Mouse (Mus musculus) bone marrow macrophage, adult 2 months (primary cell): Measurements from ENCODE around the gene Slit3.

Experiments used
- CTCF ChIP-seq: IDR thresholded peaks from 2 replicates; pipeline ENCODE4 v1.5.1; 2012; ENCODE audit warnings: low read depth, mild to moderate bottlenecking, low read length, moderate library complexity
- POLR2A ChIP-seq: IDR thresholded peaks from 2 replicates; pipeline ENCODE4 v1.6.1; 2012; ENCODE audit warnings: mild to moderate bottlenecking, low read depth, low read length, borderline replicate concordance

DNA sequence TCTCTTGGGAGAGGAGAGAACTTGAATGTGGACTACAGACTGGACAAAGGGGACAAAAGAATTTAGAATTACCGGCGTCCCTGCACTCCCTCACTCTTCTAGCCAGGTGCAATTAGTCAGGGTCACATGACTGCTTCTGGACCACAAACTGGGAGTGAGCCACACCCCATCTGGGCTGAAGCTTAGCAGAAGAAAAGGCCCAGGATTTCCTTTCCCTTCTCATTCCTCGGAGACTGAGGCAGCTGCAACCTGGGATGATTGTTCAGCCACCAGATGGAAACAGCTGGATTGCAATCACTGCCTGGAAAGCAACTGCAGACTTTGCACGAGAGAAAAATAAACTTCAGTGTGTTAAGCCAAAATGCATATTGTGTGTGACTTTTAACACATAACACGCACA, 35.0 kb upstream of the Slit3 start:
- TF ChIP-seq CTCF (no peak), POLR2A (no peak)
